Mouse (Mus musculus) erythroblast, embryonic 14.5 days (primary cell): Measurements from ENCODE around the gene Patl2. TPM values are rescaled to one million over a fixed set of nuclear protein-coding genes. Genes with fewer than 3 reads are reported as not detected.

ENCODE experiments used
- H3K27me3 ChIP-seq: 2 replicates; pipeline ENCODE4 v1.6.1; 2012; ENCODE audit warnings: inconsistent platforms; ENCODE audit not compliant: control insufficient read depth
- H3K36me3 ChIP-seq: 2 replicates; pipeline ENCODE4 v1.6.1; 2012; ENCODE audit warnings: mild to moderate bottlenecking, inconsistent platforms; ENCODE audit not compliant: control insufficient read depth
- H3K4me1 ChIP-seq: 2 replicates; pipeline ENCODE4 v1.6.1; 2012; ENCODE audit warnings: inconsistent platforms; ENCODE audit not compliant: control insufficient read depth
- H3K4me3 ChIP-seq: replicated peaks from 2 replicates; pipeline ENCODE3; 2012; ENCODE audit warnings: moderate library complexity, mild to moderate bottlenecking, inconsistent platforms
- H3K9me3 ChIP-seq: 2 replicates; pipeline ENCODE4 v1.6.1; 2012; ENCODE audit warnings: low read length, inconsistent platforms, mixed read lengths; ENCODE audit not compliant: control insufficient read depth
- GATA1 ChIP-seq: IDR thresholded peaks from 2 replicates; pipeline ENCODE4 v1.6.1; 2012; ENCODE audit warnings: low read length, inconsistent platforms, mixed read lengths
- TAL1 ChIP-seq: IDR thresholded peaks from 3 replicates; pipeline ENCODE4 v1.6.1; 2012; ENCODE audit warnings: low read length, inconsistent platforms, mixed read lengths
- polyA plus RNA-seq: library from polyadenylated mRNA; stranded (reverse); fragments of >175 nt; gene quantifications from 2 replicates; pipeline ENCODE4 v1.2.3, GENCODE M21; 2012

Patl2 gene
- polyA plus RNA-seq, 1 experiment, result not detected

DNA sequence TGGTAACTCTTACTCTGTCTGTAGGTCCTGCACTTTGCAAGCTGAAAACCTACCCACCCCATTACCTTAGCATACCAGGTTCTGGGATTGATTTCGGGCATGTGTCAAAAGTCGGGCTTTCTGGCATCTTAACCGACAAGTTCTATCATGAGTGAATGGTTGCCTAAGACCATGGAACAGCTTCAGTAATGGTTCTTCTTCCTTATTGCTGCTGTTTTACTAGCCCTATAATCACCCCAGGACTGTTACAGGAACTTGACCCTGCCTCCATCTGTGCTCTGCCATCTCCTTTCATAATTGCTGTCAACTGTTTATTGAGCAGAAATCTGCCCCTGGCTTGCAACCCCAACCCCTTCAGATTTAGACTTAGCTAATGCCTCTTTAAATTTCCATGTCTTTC is 762 bp upstream of the Patl2 start:
- TF ChIP-seq GATA1 (no peak), TAL1 (no peak)
- H3K4me3 ChIP-seq, result no peak overlapping the region
- no peaks in the 10 kb centered on the region for H3K27me3 ChIP-seq
- H3K36me3 ChIP-seq, result no peaks in the 10 kb centered on the region
- peaks cover 2% of the 10 kb centered on the region; the same call in 1 of the 2 replicates for H3K4me1 ChIP-seq
- H3K9me3 ChIP-seq, result no peaks in the 10 kb centered on the region

DNA sequence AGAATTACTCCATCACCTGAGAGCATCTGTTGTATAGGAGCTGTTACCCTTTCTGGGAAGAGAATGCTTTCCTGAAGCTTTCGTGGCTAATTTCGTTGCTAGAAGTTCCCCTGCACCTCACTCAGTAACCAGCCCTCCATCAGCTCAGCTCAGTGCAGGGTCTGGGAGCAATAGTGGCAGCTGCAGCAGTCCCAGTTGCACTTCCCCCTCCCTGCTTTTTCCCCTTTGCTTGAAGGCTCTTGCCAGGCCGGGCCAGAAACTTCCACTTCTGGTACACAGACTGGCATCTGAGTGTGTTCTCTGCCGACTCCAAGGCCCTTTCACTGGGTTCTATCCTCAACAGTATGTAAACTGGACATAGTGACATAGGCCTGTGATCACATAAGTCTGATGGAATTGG is 903 bp downstream of the Patl2 start:
- no peak overlapping the region for H3K4me3 ChIP-seq
- H3K9me3 ChIP-seq, result no peaks in the 10 kb centered on the region
- no peaks in the 10 kb centered on the region for H3K4me1 ChIP-seq
- TF ChIP-seq GATA1 (no peak), TAL1 (no peak)
- no peaks in the 10 kb centered on the region for H3K27me3 ChIP-seq
- no peaks in the 10 kb centered on the region for H3K36me3 ChIP-seq

DNA sequence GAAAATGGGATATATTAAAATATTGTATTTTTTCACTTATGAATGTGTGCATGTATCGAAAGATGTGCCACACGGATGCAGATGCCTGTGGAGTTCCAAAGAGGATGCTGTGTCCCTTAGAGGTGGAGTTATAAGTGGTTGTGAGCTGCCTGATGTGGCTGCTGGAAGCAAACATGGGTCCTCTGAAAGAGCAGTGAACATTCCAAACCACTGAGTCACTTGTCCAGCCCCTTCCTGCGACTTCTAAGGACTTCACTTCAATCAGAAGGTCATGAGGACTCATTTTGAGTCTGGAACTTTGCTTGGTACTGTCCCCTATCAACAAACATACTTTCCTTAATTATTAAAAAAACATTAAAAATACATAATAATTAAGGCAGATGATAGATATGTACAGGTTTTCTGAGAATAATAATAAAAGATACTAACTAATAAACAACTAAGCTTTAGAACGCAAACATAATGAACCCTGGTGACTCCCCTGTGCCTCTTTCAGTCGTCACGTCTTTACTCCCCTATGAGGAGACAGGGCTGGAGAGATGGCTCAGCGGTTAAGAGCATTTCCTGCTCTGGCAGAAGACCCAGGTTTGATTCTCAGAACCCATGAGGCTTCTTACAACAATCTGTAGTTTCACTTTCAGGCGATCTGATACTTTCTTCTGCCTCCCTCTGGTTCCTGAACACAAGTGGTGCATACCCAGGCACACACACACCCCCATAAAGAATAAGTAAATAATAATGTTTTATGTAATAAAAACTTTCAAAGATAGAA is 5.8 kb downstream of the Patl2 start:
- Histone ChIP-seq H3K4me1 (no peaks in the 10 kb centered on the region), H3K4me3 (no peak overlapping the region), H3K27me3 (no peaks in the 10 kb centered on the region), H3K36me3 (no peaks in the 10 kb centered on the region), H3K9me3 (no peaks in the 10 kb centered on the region)
- TF ChIP-seq TAL1 (no peak), GATA1 (no peak)

- no peak for TF ChIP-seq GATA1
- no peak for TF ChIP-seq TAL1
- H3K4me3 ChIP-seq, result no peak overlapping the region
- H3K27me3 ChIP-seq, result no peaks in the 10 kb centered on the region
- H3K36me3 ChIP-seq, result no peaks in the 10 kb centered on the region
- no peaks in the 10 kb centered on the region for H3K9me3 ChIP-seq
- no peaks in the 10 kb centered on the region for H3K4me1 ChIP-seq
Observed at GRCm38 (mm10) chr2:122172188-122172587, 13.8 kb downstream of the Patl2 start.

DNA sequence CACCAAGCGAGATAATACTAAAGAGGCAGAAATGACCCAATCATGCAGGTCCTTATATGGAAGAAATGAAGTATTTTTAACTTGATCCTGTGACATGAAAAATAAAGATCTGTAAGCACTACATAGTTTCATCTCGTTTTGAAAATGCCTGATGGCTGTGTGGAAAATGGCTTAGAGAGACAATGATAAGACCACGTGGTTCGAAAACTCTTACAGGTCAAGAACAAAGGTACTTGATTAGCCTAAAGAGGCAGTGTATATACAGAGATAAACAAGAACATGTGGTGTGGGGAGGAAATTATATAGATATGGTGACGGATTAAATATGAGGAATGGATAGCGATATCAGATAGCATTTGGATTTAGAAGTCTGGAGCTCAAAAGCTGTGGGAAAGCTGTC is 14.7 kb downstream of the Patl2 start:
- H3K4me3 ChIP-seq, result no peak overlapping the region
- H3K36me3 ChIP-seq, result no peaks in the 10 kb centered on the region
- no peaks in the 10 kb centered on the region for H3K27me3 ChIP-seq
- H3K4me1 ChIP-seq, result no peaks in the 10 kb centered on the region
- TF ChIP-seq GATA1, result no peak
- no peak for TF ChIP-seq TAL1
- no peaks in the 10 kb centered on the region for H3K9me3 ChIP-seq

- Histone ChIP-seq H3K4me1 (no peaks in the 10 kb centered on the region), H3K4me3 (no peak overlapping the region), H3K27me3 (no peaks in the 10 kb centered on the region), H3K36me3 (no peaks in the 10 kb centered on the region), H3K9me3 (no peaks in the 10 kb centered on the region)
- no peak for TF ChIP-seq TAL1
- no peak for TF ChIP-seq GATA1
Observed at GRCm38 (mm10) chr2:122164293-122164692, 21.7 kb downstream of the Patl2 start.

GRCm38 (mm10) chr2:122163430-122164195 is 22.4 kb downstream of the Patl2 start:
- Histone ChIP-seq H3K9me3 (no peaks in the 10 kb centered on the region), H3K27me3 (no peaks in the 10 kb centered on the region), H3K36me3 (no peaks in the 10 kb centered on the region), H3K4me1 (no peaks in the 10 kb centered on the region), H3K4me3 (no peak overlapping the region)
- TF ChIP-seq TAL1 (no peak), GATA1 (no peak)

- H3K4me3 ChIP-seq, result no peak overlapping the region
Observed at GRCm38 (mm10) chr2:122162529-122162928, 23.5 kb downstream of the Patl2 start.

DNA sequence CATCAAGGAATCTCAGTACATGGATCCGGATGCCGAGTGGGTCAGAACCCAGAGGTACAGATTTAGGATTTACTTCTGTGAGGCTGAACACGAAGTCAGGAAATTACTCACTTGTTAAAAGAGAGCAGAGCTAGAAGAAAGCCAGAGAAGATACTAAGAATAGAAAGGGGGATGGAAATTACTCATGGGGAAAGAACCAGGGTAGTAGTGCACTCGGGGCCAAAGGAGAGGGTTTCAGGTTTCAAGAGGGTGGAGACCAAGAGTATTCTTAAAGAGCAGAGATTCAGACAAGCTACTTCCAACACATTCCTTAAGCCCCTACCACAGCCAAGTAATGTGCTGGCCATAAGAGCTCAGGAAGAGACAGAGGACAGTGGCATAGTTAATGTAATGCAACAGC is 24.4 kb downstream of the Patl2 start:
- no peaks in the 10 kb centered on the region for H3K27me3 ChIP-seq
- TF ChIP-seq GATA1 (no peak), TAL1 (no peak)
- H3K36me3 ChIP-seq, result no peaks in the 10 kb centered on the region
- no peak overlapping the region for H3K4me3 ChIP-seq
- H3K9me3 ChIP-seq, result no peaks in the 10 kb centered on the region
- no peaks in the 10 kb centered on the region for H3K4me1 ChIP-seq

More at GRCm38 (mm10) chr2:122162529-122162928, 23.5 kb downstream of the Patl2 start:
- Histone ChIP-seq H3K36me3 (no peaks in the 10 kb centered on the region), H3K4me1 (no peaks in the 10 kb centered on the region), H3K27me3 (no peaks in the 10 kb centered on the region), H3K9me3 (no peaks in the 10 kb centered on the region)
- TF ChIP-seq TAL1 (no peak), GATA1 (no peak)
